Mouse (Mus musculus) MEL (cell line): Measurements from ENCODE around the gene Igdcc3. TPM values are rescaled to one million over a fixed set of nuclear protein-coding genes. Genes with fewer than 3 reads are reported as not detected.

ENCODE experiments used
- DNase-seq: peaks from one replicate; pipeline ENCODE4 v3.0.0; 2011; ENCODE audit warnings: low read depth, low spot score
- H3K27ac ChIP-seq: 2 replicates; pipeline ENCODE4 v1.5.1; 2012; ENCODE audit warnings: low read depth, mild to moderate bottlenecking, control low read depth, low read length, moderate library complexity; ENCODE audit not compliant: control insufficient read depth
- H3K27me3 ChIP-seq, 2 experiments: fragments of 150-350 bp in 1 of 2; sonication (generic) in 1 of 2; 2 replicates each; pipeline ENCODE4 v1.6.1; 2012; ENCODE audit warnings: low read length in 2 of 2, mild to moderate bottlenecking in 2 of 2, improper control_type of control experiment in 1 of 2, moderate library complexity in 1 of 2; ENCODE audit not compliant: insufficient read depth in 2 of 2, control insufficient read depth in 1 of 2
- H3K36me3 ChIP-seq, 2 experiments: 2 replicates each; pipeline ENCODE4 v1.6.1; 2012 to 2014; ENCODE audit warnings: low read length in 2 of 2, improper control_type of control experiment in 1 of 2, inconsistent platforms in 1 of 2, mild to moderate bottlenecking in 1 of 2; ENCODE audit not compliant: insufficient read depth in 2 of 2, control insufficient read depth in 1 of 2
- H3K4me1 ChIP-seq, 2 experiments: fragments of 150-350 bp in 1 of 2; sonication (generic) in 1 of 2; 2 replicates each; pipeline ENCODE4 v1.6.1; 2012; ENCODE audit warnings: low read length in 2 of 2, improper control_type of control experiment in 1 of 2, mild to moderate bottlenecking in 1 of 2; ENCODE audit not compliant: insufficient read depth in 2 of 2, control insufficient read depth in 1 of 2
- H3K4me3 ChIP-seq, 2 experiments: fragments of 150-350 bp in 1 of 2; sonication (generic) in 1 of 2; 2 replicates each; pipeline ENCODE4 v1.5.1; 2012; ENCODE audit warnings: low read depth in 2 of 2, low read length in 2 of 2, mild to moderate bottlenecking in 2 of 2, moderate library complexity in 2 of 2, control low read depth in 1 of 2, improper control_type of control experiment in 1 of 2; ENCODE audit not compliant: control insufficient read depth in 1 of 2, insufficient read depth in 1 of 2
- H3K79me2 ChIP-seq: 2 replicates; pipeline ENCODE4 v1.6.1; 2012; ENCODE audit warnings: mild to moderate bottlenecking, low read length, moderate library complexity; ENCODE audit not compliant: control insufficient read depth, poor library complexity, insufficient read depth
- H3K9ac ChIP-seq: 2 replicates; pipeline ENCODE4 v1.6.1; 2012; ENCODE audit warnings: low read depth, mild to moderate bottlenecking, control low read depth, low read length, moderate library complexity; ENCODE audit not compliant: control insufficient read depth, poor library complexity, severe bottlenecking
- H3K9me3 ChIP-seq: fragments of 150-350 bp; sonication (generic); replicated peaks from 2 replicates; pipeline ENCODE4 v1.6.1; 2012; ENCODE audit warnings: mild to moderate bottlenecking, low read length, improper control_type of control experiment, moderate library complexity; ENCODE audit not compliant: insufficient read depth
- BHLHE40 ChIP-seq: IDR thresholded peaks from 2 replicates; pipeline ENCODE4 v1.6.1; 2012; ENCODE audit warnings: low read depth, mild to moderate bottlenecking, inconsistent platforms, low read length, improper control_type of control experiment, borderline replicate concordance
- CHD2 ChIP-seq: IDR thresholded peaks from 2 replicates; pipeline ENCODE4 v1.6.1; 2011; ENCODE audit warnings: low read length, improper control_type of control experiment
- CTCF ChIP-seq, 3 experiments: IDR thresholded peaks in 2 of 3; conservative IDR thresholded peaks in 1 of 3; 2 replicates each; pipeline ENCODE4 v1.5.1; 2011 to 2012; ENCODE audit warnings: low read length in 3 of 3, low read depth in 2 of 3, mild to moderate bottlenecking in 2 of 3, improper control_type of control experiment in 1 of 3, inconsistent platforms in 1 of 3, mixed read lengths in 1 of 3, moderate library complexity in 1 of 3; ENCODE audit not compliant: control insufficient read depth in 1 of 3, insufficient read depth in 1 of 3, poor library complexity in 1 of 3, severe bottlenecking in 1 of 3
- E2F4 ChIP-seq: IDR thresholded peaks from 2 replicates; pipeline ENCODE4 v1.6.1; 2011; ENCODE audit warnings: low read depth, low read length, improper control_type of control experiment, borderline replicate concordance
- ELF1 ChIP-seq: IDR thresholded peaks from 2 replicates; pipeline ENCODE4 v1.6.1; 2014; ENCODE audit warnings: low read depth, mild to moderate bottlenecking, inconsistent platforms, low read length, improper control_type of control experiment, moderate library complexity
- EP300 ChIP-seq, 2 experiments: IDR thresholded peaks; 2 replicates each; pipeline ENCODE4 v1.6.1; 2011; ENCODE audit warnings: improper control_type of control experiment in 2 of 2, low read length in 2 of 2, low read depth in 1 of 2, mild to moderate bottlenecking in 1 of 2
- ETS1 ChIP-seq: IDR thresholded peaks from 2 replicates; pipeline ENCODE4 v1.6.1; 2012; ENCODE audit warnings: low read depth, mild to moderate bottlenecking, inconsistent platforms, low read length, improper control_type of control experiment, moderate library complexity
- GABPA ChIP-seq: IDR thresholded peaks from 2 replicates; pipeline ENCODE4 v1.6.1; 2012; ENCODE audit warnings: low read depth, mild to moderate bottlenecking, inconsistent platforms, low read length, improper control_type of control experiment, moderate library complexity
- GATA1 ChIP-seq: IDR thresholded peaks from 2 replicates; pipeline ENCODE4 v1.6.1; 2011; ENCODE audit warnings: low read depth, low read length, improper control_type of control experiment
- HCFC1 ChIP-seq: IDR thresholded peaks from 2 replicates; pipeline ENCODE4 v1.6.1; 2012; ENCODE audit warnings: low read depth, mild to moderate bottlenecking, inconsistent platforms, low read length, improper control_type of control experiment, moderate library complexity
- JUND ChIP-seq: IDR thresholded peaks from 2 replicates; pipeline ENCODE4 v1.6.1; 2011; ENCODE audit warnings: low read depth, mild to moderate bottlenecking, improper control_type of control experiment, low read length
- KAT2A ChIP-seq: conservative IDR thresholded peaks from 2 replicates; pipeline ENCODE4 v1.6.1; 2012; ENCODE audit warnings: low read depth, low read length, improper control_type of control experiment, inconsistent platforms
- MAFK ChIP-seq: IDR thresholded peaks from 2 replicates; pipeline ENCODE4 v1.6.1; 2011; ENCODE audit warnings: low read depth, mild to moderate bottlenecking, low read length, improper control_type of control experiment, borderline replicate concordance
- MAX ChIP-seq: IDR thresholded peaks from 2 replicates; pipeline ENCODE4 v1.6.1; 2011; ENCODE audit warnings: low read length, improper control_type of control experiment
- MAZ ChIP-seq: IDR thresholded peaks from 2 replicates; pipeline ENCODE4 v1.6.1; 2012; ENCODE audit warnings: low read depth, mild to moderate bottlenecking, inconsistent platforms, low read length, improper control_type of control experiment
- MEF2A ChIP-seq: IDR thresholded peaks from 2 replicates; pipeline ENCODE4 v1.6.1; 2014; ENCODE audit warnings: low read depth, mild to moderate bottlenecking, inconsistent platforms, low read length, improper control_type of control experiment; ENCODE audit not compliant: poor library complexity, insufficient replicate concordance, severe bottlenecking; ENCODE audit errors: extremely low read depth
- MXI1 ChIP-seq: IDR thresholded peaks from 2 replicates; pipeline ENCODE4 v1.6.1; 2011; ENCODE audit warnings: mild to moderate bottlenecking, low read depth, low read length, improper control_type of control experiment
- MYB ChIP-seq: IDR thresholded peaks from 2 replicates; pipeline ENCODE4 v1.6.1; 2011; ENCODE audit warnings: mild to moderate bottlenecking, low read depth, low read length, improper control_type of control experiment
- MYC ChIP-seq: IDR thresholded peaks from 2 replicates; pipeline ENCODE4 v1.6.1; 2011; ENCODE audit warnings: low read depth, mild to moderate bottlenecking, low read length, improper control_type of control experiment, moderate library complexity
- NELFE ChIP-seq: IDR thresholded peaks from 2 replicates; pipeline ENCODE4 v1.6.1; 2011; ENCODE audit warnings: low read depth, low read length, improper control_type of control experiment
- NRF1 ChIP-seq: IDR thresholded peaks from 2 replicates; pipeline ENCODE4 v1.6.1; 2014; ENCODE audit warnings: low read depth, mild to moderate bottlenecking, inconsistent platforms, low read length, improper control_type of control experiment, moderate library complexity; ENCODE audit not compliant: poor library complexity, insufficient read depth, severe bottlenecking
- POLR2A ChIP-seq, 2 experiments: IDR thresholded peaks; 2 replicates each; pipeline ENCODE4 v1.6.1; 2011 to 2012; ENCODE audit warnings: low read length in 2 of 2, mild to moderate bottlenecking in 2 of 2, control low read depth in 1 of 2, improper control_type of control experiment in 1 of 2, low read depth in 1 of 2, moderate library complexity in 1 of 2; ENCODE audit not compliant: control insufficient read depth in 1 of 2, insufficient read depth in 1 of 2, poor library complexity in 1 of 2
- POLR2AphosphoS2 ChIP-seq: IDR thresholded peaks from 2 replicates; pipeline ENCODE4 v1.6.1; 2011; ENCODE audit warnings: low read length, improper control_type of control experiment
- POLR2AphosphoS5 ChIP-seq: IDR thresholded peaks from 2 replicates; pipeline ENCODE4 v1.6.1; 2012; ENCODE audit warnings: low read depth, borderline replicate concordance, mild to moderate bottlenecking, inconsistent platforms, low read length, moderate library complexity, mixed read lengths
- RAD21 ChIP-seq: IDR thresholded peaks from 2 replicates; pipeline ENCODE4 v1.6.1; 2011; ENCODE audit warnings: mild to moderate bottlenecking, low read depth, low read length, improper control_type of control experiment
- RCOR1 ChIP-seq: IDR thresholded peaks from 2 replicates; pipeline ENCODE4 v1.6.1; 2012; ENCODE audit warnings: low read depth, mild to moderate bottlenecking, inconsistent platforms, low read length, improper control_type of control experiment
- SMC3 ChIP-seq: IDR thresholded peaks from 2 replicates; pipeline ENCODE4 v1.6.1; 2011; ENCODE audit warnings: low read depth, low read length, improper control_type of control experiment
- TBP ChIP-seq: IDR thresholded peaks from 2 replicates; pipeline ENCODE4 v1.8.0; 2011; ENCODE audit warnings: low read depth, low read length, improper control_type of control experiment
- UBTF ChIP-seq: IDR thresholded peaks from 2 replicates; pipeline ENCODE4 v1.6.1; 2012; ENCODE audit warnings: low read depth, mild to moderate bottlenecking, inconsistent platforms, low read length, improper control_type of control experiment, moderate library complexity, borderline replicate concordance; ENCODE audit not compliant: insufficient read depth
- USF2 ChIP-seq, 2 experiments: IDR thresholded peaks; 2 replicates each; pipeline ENCODE4 v1.6.1; 2011 to 2012; ENCODE audit warnings: improper control_type of control experiment in 2 of 2, low read length in 2 of 2, borderline replicate concordance in 1 of 2, inconsistent platforms in 1 of 2, low read depth in 1 of 2, mild to moderate bottlenecking in 1 of 2; ENCODE audit not compliant: insufficient read depth in 1 of 2
- ZC3H11A ChIP-seq: IDR thresholded peaks from 2 replicates; pipeline ENCODE4 v1.6.1; 2012; ENCODE audit warnings: low read depth, mild to moderate bottlenecking, inconsistent platforms, low read length, improper control_type of control experiment
- ZKSCAN1 ChIP-seq: IDR thresholded peaks from 2 replicates; pipeline ENCODE4 v1.6.1; 2012; ENCODE audit warnings: low read depth, mild to moderate bottlenecking, inconsistent platforms, low read length, improper control_type of control experiment, moderate library complexity
- ZMIZ1 ChIP-seq: IDR thresholded peaks from 2 replicates; pipeline ENCODE4 v1.6.1; 2012; ENCODE audit warnings: low read depth, mild to moderate bottlenecking, inconsistent platforms, low read length, improper control_type of control experiment, moderate library complexity
- ZNF384 ChIP-seq: IDR thresholded peaks from 2 replicates; pipeline ENCODE4 v1.6.1; 2012; ENCODE audit warnings: low read depth, mild to moderate bottlenecking, inconsistent platforms, low read length, improper control_type of control experiment
- polyA plus RNA-seq, 2 experiments: library from polyadenylated mRNA; stranded (reverse) in 1 of 2; unstranded in 1 of 2; fragments of >175 nt in 1 of 2; fragments of >200 nt in 1 of 2; gene quantifications; 2 replicates each; pipeline versions ENCODE4 v1.2.1 to v1.2.4; 2012; ENCODE audit warnings: low replicate concordance in 2 of 2, low read depth in 1 of 2; ENCODE audit not compliant: insufficient read length in 2 of 2, insufficient read depth in 1 of 2, missing spikeins in 1 of 2
- total RNA-seq: library from RNA; depleted of rRNA; stranded (reverse); fragments of 300-350 nt; gene quantifications from 2 replicates; pipeline ENCODE4 v1.2.3, GENCODE M21; 2012

Gene Igdcc3
- total and polyA plus RNA-seq, 3 experiments = not detected

GRCm38 (mm10) chr9:65208293-65209179 is 67.5 kb downstream of the Igdcc3 start:
- H3K4me1 ChIP-seq = peaks cover 10 to 29% of the 10 kb centered on the region in 2 experiments
- peak overlapping the region; percentile 89 for H3K27ac ChIP-seq
- peaks cover 0 to 27% of the 10 kb centered on the region in 2 experiments; a peak in 2 of 4 replicates for H3K36me3 ChIP-seq
- no peaks in the 10 kb centered on the region for H3K9me3 ChIP-seq
- peak overlapping the region; percentile 62 to 79 for H3K4me3 ChIP-seq
- peaks cover 6% of the 10 kb centered on the region; the same call in 1 of the 2 replicates for H3K79me2 ChIP-seq
- H3K27me3 ChIP-seq = no peaks in the 10 kb centered on the region
- H3K9ac ChIP-seq = peak overlapping the region; percentile 94
- peak; percentile 95 for DNase-seq
- peak; percentile 97 for TF ChIP-seq MYC
- peak; percentile 69 for TF ChIP-seq HCFC1
- no peak for TF ChIP-seq ZC3H11A
- no peak for TF ChIP-seq CTCF (IDR thresholded peaks at IDR 0.05 in 2 of 3, conservative IDR thresholded peaks at IDR 0.05 in 1 of 3; ENCODE audit: control insufficient read depth in 1 of 3, insufficient read depth in 1 of 3, low read depth in 2 of 3, low read length in 3 of 3, poor library complexity in 1 of 3, severe bottlenecking in 1 of 3)
- peak; percentile 89 for TF ChIP-seq MAZ
- TF ChIP-seq SMC3 = no peak
- 0 out of 2 replicates have a peak, but pooled peaks have one; percentile 11 for TF ChIP-seq MYB
- 0 out of 2 replicates have a peak, but pooled peaks have one; percentile 24 for TF ChIP-seq BHLHE40
- TF ChIP-seq POLR2A (IDR thresholded peaks at IDR 0.05; ENCODE audit: control insufficient read depth in 1 of 2, insufficient read depth in 1 of 2, low read depth in 1 of 2, low read length in 2 of 2, poor library complexity in 1 of 2) = peak; percentile 33 to 96; a peak in 3 of 4 replicates
- peak; percentile 64 for TF ChIP-seq ETS1
- TF ChIP-seq RAD21 = no peak
- peak; percentile 55; the same call in 1 of the 2 replicates for TF ChIP-seq POLR2AphosphoS5
- no peak for TF ChIP-seq GABPA
- TF ChIP-seq E2F4 = no peak
- TF ChIP-seq MXI1 = peak; percentile 92
- TF ChIP-seq TBP = peak; percentile 99
- TF ChIP-seq MAX = peak; percentile 94
- TF ChIP-seq POLR2AphosphoS2 = peak; percentile 95
- no peak for TF ChIP-seq USF2 (IDR thresholded peaks at IDR 0.05; ENCODE audit: borderline replicate concordance in 1 of 2, insufficient read depth in 1 of 2, low read depth in 1 of 2, low read length in 2 of 2)
- peak; percentile 40 to 52; a peak in 1 of 4 replicates for TF ChIP-seq EP300 (IDR thresholded peaks at IDR 0.05; ENCODE audit: low read depth in 1 of 2, low read length in 2 of 2)
- TF ChIP-seq ELF1 = peak; percentile 51; the same call in 1 of the 2 replicates
- no peak for TF ChIP-seq ZNF384
- TF ChIP-seq MAFK = 0 out of 2 replicates have a peak, but pooled peaks have one; percentile 6
- TF ChIP-seq NRF1 = no peak
- TF ChIP-seq CHD2 = no peak
- 0 out of 2 replicates have a peak, but pooled peaks have one; percentile 40 for TF ChIP-seq RCOR1
- peak; percentile 75 for TF ChIP-seq GATA1
- TF ChIP-seq KAT2A = 0 out of 2 replicates have a peak, but pooled peaks have one; percentile 40
- peak; percentile 99 for TF ChIP-seq ZMIZ1
- TF ChIP-seq ZKSCAN1 = no peak
- TF ChIP-seq UBTF = 0 out of 2 replicates have a peak, but pooled peaks have one; percentile 61
- TF ChIP-seq JUND = no peak
- TF ChIP-seq NELFE = peak; percentile 97
- TF ChIP-seq MEF2A = no peak
